Mouse (Mus musculus) left cerebral cortex, adult 18-20 months (tissue): ENCODE data around the gene Gm15557. TPM values are rescaled to one million over a fixed set of nuclear protein-coding genes. Genes with fewer than 3 reads are reported as not detected.
A peak's percentile ranks its signal among the peaks of the same experiment; 100 is the strongest.

ENCODE experiments used
- DNase-seq, 2 experiments: peaks; one replicate each; pipeline ENCODE4 v3.0.0; 2021 to 2022; ENCODE audit warnings: low spot score in 2 of 2, mixed read lengths in 1 of 2
- total RNA-seq, 2 experiments: library from RNA; stranded (reverse); gene quantifications; 2 replicates each; pipeline ENCODE4 v1.2.3; 2021

The Gm15557 gene
- total RNA-seq, 2 experiments from 2014 or later = not detected

GRCm38 (mm10) chr2:155949362-155949761, 8.8 kb downstream of the Gm15557 start:
- no peak for DNase-seq

- peak; percentile 52 to 72 for DNase-seq
These were observed 11.5 kb downstream of the Gm15557 start for GRCm38 (mm10) chr2:155952006-155952405.

- peak; percentile 80 to 89 for DNase-seq
These were observed 15.9 kb downstream of the Gm15557 start, which contains the start of gene Cep250 for GRCm38 (mm10) chr2:155956134-155957059. Cep250 (plus strand) TSS chr2:155956458.

GRCm38 (mm10) chr2:155959981-155960380, 19.5 kb downstream of the Gm15557 start:
- no peak for DNase-seq

GRCm38 (mm10) chr2:155961862-155962261, 21.3 kb downstream of the Gm15557 start:
- no peak for DNase-seq

- DNase-seq = no peak
These were observed 22.5 kb downstream of the Gm15557 start for GRCm38 (mm10) chr2:155962991-155963390.

- DNase-seq = no peak
These were observed 32.8 kb downstream of the Gm15557 start for GRCm38 (mm10) chr2:155973348-155973747.

GRCm38 (mm10) chr2:155974087-155974731, 33.7 kb downstream of the Gm15557 start:
- DNase-seq = peak in 1 of 2 experiments; percentile 24

GRCm38 (mm10) chr2:155979328-155979991, 38.9 kb downstream of the Gm15557 start:
- DNase-seq = no peak

- DNase-seq = no peak
These were observed 45.2 kb downstream of the Gm15557 start for GRCm38 (mm10) chr2:155985776-155986175.

- DNase-seq = no peak
These were observed 46.6 kb downstream of the Gm15557 start for GRCm38 (mm10) chr2:155987131-155987530.

- DNase-seq = no peak
These were observed 48.6 kb downstream of the Gm15557 start for GRCm38 (mm10) chr2:155989085-155989484.

GRCm38 (mm10) chr2:155991151-155991550, 50.6 kb downstream of the Gm15557 start:
- no peak for DNase-seq

- peak; percentile 21 to 43 for DNase-seq
These were observed 51.4 kb downstream of the Gm15557 start for GRCm38 (mm10) chr2:155991863-155992321.

Other genes starting within 250 kb of the Gm15557 start
- gene Trpc4ap, start 248.3 kb upstream of the Gm15557 start, total RNA-seq = 100 to 1,000 TPM; 142 to 144 TPM
- 10 to 100 TPM; 18.2 to 19.9 TPM for gene Edem2, start 211.3 kb upstream of the Gm15557 start, total RNA-seq
- not detected for gene Gm17581, start 204.9 kb upstream of the Gm15557 start, total RNA-seq
- gene Procr, start 189.6 kb upstream of the Gm15557 start, total RNA-seq = 1 to 10 TPM; 1.6 to 2.0 TPM
- 10 to 100 TPM; 34.3 to 35.6 TPM for gene Mmp24, start 165.4 kb upstream of the Gm15557 start, total RNA-seq
- 10 to 100 TPM; 58.7 to 58.9 TPM for gene BC029722, start 121.3 kb upstream of the Gm15557 start, total RNA-seq
- gene Eif6, start 113.8 kb upstream of the Gm15557 start, total RNA-seq = 10 to 100 TPM; 73.3 to 82.5 TPM
- gene Fam83c, start 105.9 kb upstream of the Gm15557 start, total RNA-seq = not detected
- gene Uqcc1, start 10.4 kb upstream of the Gm15557 start, total RNA-seq = 10 to 100 TPM; 84.7 to 91.8 TPM
- under 1 TPM; 0.19 to 0.21 TPM for gene Gdf5, start 4.6 kb downstream of the Gm15557 start, total RNA-seq
- gene Cep250, start 15.7 kb downstream of the Gm15557 start, total RNA-seq = 10 to 100 TPM; 18.2 to 19.5 TPM
- gene 6430550D23Rik, start 67.2 kb downstream of the Gm15557 start, total RNA-seq = 1 to 10 TPM in 1 of 2 experiments, under 1 TPM in 1; 0.74 to 1.4 TPM
- gene Ergic3, start 67.3 kb downstream of the Gm15557 start, total RNA-seq = 100 to 1,000 TPM; 216 to 235 TPM
- not detected for gene Fer1l4, start 112.2 kb downstream of the Gm15557 start, total RNA-seq
- 1 to 10 TPM; 4.2 to 4.4 TPM for gene Spag4, start 124.4 kb downstream of the Gm15557 start, total RNA-seq
- gene Cpne1, start 171.2 kb downstream of the Gm15557 start, total RNA-seq = 10 to 100 TPM; 23.4 to 25.3 TPM
- 10 to 100 TPM; 22.9 to 24.9 TPM for gene Rbm12, start 171.2 kb downstream of the Gm15557 start, total RNA-seq
- gene Gm28036, start 186.4 kb downstream of the Gm15557 start, total RNA-seq = 10 to 100 TPM; 18.9 to 23.9 TPM
- 100 to 1,000 TPM; 156 to 162 TPM for gene Romo1, start 203.3 kb downstream of the Gm15557 start, total RNA-seq
- 10 to 100 TPM; 36.0 to 39.4 TPM for gene Nfs1, start 203.5 kb downstream of the Gm15557 start, total RNA-seq
- 100 to 1,000 TPM; 286 to 287 TPM for gene Rbm39, start 239.5 kb downstream of the Gm15557 start, total RNA-seq